Mouse (Mus musculus) G1E (cell line): ENCODE results near the gene Calhm2.

Experiments
- CTCF ChIP-seq: IDR thresholded peaks from 2 replicates; pipeline ENCODE4 v1.5.1; 2012; ENCODE audit warnings: low read depth, low read length, inconsistent platforms, mixed read lengths
- GATA1 ChIP-seq: IDR thresholded peaks from 2 replicates; pipeline ENCODE4 v1.6.1; 2012; ENCODE audit warnings: borderline replicate concordance, low read length, inconsistent platforms, mixed read lengths
- GATA2 ChIP-seq: IDR thresholded peaks from 2 replicates; pipeline ENCODE4 v1.6.1; 2012; ENCODE audit warnings: low read depth, low read length, inconsistent platforms, borderline replicate concordance
- POLR2AphosphoS5 ChIP-seq: IDR thresholded peaks from 2 replicates; pipeline ENCODE4 v1.6.1; 2012; ENCODE audit warnings: low read depth, low read length, inconsistent platforms; ENCODE audit not compliant: insufficient replicate concordance
- TAL1 ChIP-seq: conservative IDR thresholded peaks from 2 replicates; pipeline ENCODE4 v1.6.1; 2012; ENCODE audit warnings: low read depth, low read length, inconsistent platforms, mixed read lengths

- TF ChIP-seq TAL1 = no peak
- TF ChIP-seq GATA2 = no peak
- no peak for TF ChIP-seq CTCF
- no peak for TF ChIP-seq GATA1
- TF ChIP-seq POLR2AphosphoS5 = no peak
Measured at GRCm38 (mm10) chr19:47153767-47154166, 15.7 kb upstream of the Calhm2 start.
